Mouse (Mus musculus) midbrain, embryonic 11.5 days (tissue): ENCODE measurements at regions not wholly inside any gene's neighbourhood (a gene's known extent, or its start where the extent isn't known, plus 50 kb on each side); places are given as distances from the start of the nearest gene placed in this dataset.

Experiments used
- ATAC-seq: fragments of 200-750 bp; cut with Nextera tagmentation; 2 replicates; pipeline ENCODE4 v1.8.0; 2017; ENCODE audit warnings: moderate TSS enrichment, moderate library complexity; ENCODE audit not compliant: low FRiP score
- DNase-seq: peaks from one replicate; pipeline ENCODE4 v3.0.0; 2015; ENCODE audit warnings: low spot score; ENCODE audit errors: missing footprints
- H3K27ac ChIP-seq: fragments of 300-500 bp; sonication (generic); 2 replicates; pipeline ENCODE4 v1.5.1; 2014; ENCODE audit warnings: low read depth, low read length
- H3K27me3 ChIP-seq: fragments of 300-500 bp; sonication (generic); 2 replicates; pipeline ENCODE4 v1.6.1; 2014; ENCODE audit warnings: mild to moderate bottlenecking, low read length, moderate library complexity, mixed read lengths; ENCODE audit not compliant: control insufficient read depth, insufficient read depth
- H3K36me3 ChIP-seq: fragments of 300-500 bp; sonication (generic); 2 replicates; pipeline ENCODE4 v1.6.1; 2014; ENCODE audit warnings: mild to moderate bottlenecking, low read length, moderate library complexity, mixed read lengths; ENCODE audit not compliant: control insufficient read depth, insufficient read depth
- H3K4me1 ChIP-seq: fragments of 300-500 bp; sonication (generic); 2 replicates; pipeline ENCODE4 v1.6.1; 2014; ENCODE audit warnings: low read length; ENCODE audit not compliant: control insufficient read depth, insufficient read depth
- H3K4me2 ChIP-seq: fragments of 300-500 bp; sonication (generic); 2 replicates; pipeline ENCODE4 v1.6.1; 2014; ENCODE audit warnings: mild to moderate bottlenecking, moderate library complexity
- H3K4me3 ChIP-seq: fragments of 300-500 bp; sonication (generic); 2 replicates; pipeline ENCODE4 v1.5.1; 2014; ENCODE audit warnings: low read depth, low read length
- H3K9ac ChIP-seq: fragments of 300-500 bp; sonication (generic); 2 replicates; pipeline ENCODE4 v1.6.1; 2014; ENCODE audit warnings: low read length
- H3K9me3 ChIP-seq: fragments of 300-500 bp; sonication (generic); 2 replicates; pipeline ENCODE4 v1.6.1; 2016; ENCODE audit warnings: low read length; ENCODE audit not compliant: control insufficient read depth
- WGBS: fragments of 180-500 bp; shearing (Covaris S2); extraction: QIAGEN DNeasy Blood & Tissue Kit; methylation state at CpG from one replicate; pipeline ENCODE4 v1.1.7; 2014; 5-methylcytosine and 5-hydroxymethylcytosine counted together

DNA sequence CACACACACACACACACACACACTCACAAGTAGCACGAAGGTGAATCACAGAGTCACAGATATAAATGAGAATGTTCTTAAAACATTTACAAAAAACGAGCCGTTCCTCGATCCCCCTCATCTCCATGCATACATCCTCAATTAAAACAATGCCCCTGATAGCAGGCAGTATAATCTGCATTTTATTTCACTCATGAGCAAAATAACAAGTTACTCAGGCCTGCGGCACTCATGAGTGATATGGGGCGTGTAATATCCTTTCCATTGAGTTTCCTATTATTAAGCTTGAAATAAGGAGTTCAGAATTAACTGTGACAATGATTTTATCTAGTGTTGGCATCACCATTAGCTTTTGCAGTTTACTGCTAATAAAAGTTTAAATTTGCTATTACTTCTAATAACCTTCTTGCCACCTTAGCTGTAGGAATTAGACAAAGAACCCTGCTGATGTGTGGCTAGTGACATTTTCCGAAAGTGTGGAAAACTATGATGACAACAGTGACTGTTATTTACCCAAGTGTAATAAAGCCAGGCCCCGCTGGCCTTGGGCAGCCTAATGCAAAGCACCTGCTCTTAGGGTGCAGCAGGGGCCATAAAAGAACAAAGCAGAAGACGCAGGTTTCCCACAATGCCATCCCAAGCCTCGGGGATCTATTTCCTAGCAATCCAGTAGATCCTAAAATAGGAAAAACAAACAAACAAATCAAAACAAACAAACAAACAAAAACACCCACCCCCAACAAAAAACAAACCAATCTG is 592.0 kb downstream of the Ttll7 start:
- peaks cover 8% of the 10 kb centered on the region; the same call in 1 of the 2 replicates for H3K4me1 ChIP-seq
- H3K9ac ChIP-seq = no peak overlapping the region
- no peak overlapping the region for H3K4me2 ChIP-seq
- H3K27ac ChIP-seq = no peak overlapping the region
- WGBS = 78% methylated on average over 10 of the region's 10 CpGs
- no peak for ATAC-seq
- H3K27me3 ChIP-seq = no peaks in the 10 kb centered on the region
- no peaks in the 10 kb centered on the region for H3K9me3 ChIP-seq
- H3K4me3 ChIP-seq = no peak overlapping the region
- H3K36me3 ChIP-seq = no peaks in the 10 kb centered on the region
- no peak for DNase-seq

GRCm38 (mm10) chr3:147445066-147445844 is 593.1 kb downstream of the Ttll7 start:
- H3K9ac ChIP-seq = no peak overlapping the region
- H3K4me1 ChIP-seq = peaks cover 8% of the 10 kb centered on the region; the same call in 1 of the 2 replicates
- no peak overlapping the region for H3K27ac ChIP-seq
- no peaks in the 10 kb centered on the region for H3K27me3 ChIP-seq
- no peaks in the 10 kb centered on the region for H3K9me3 ChIP-seq
- ATAC-seq = no peak
- no peak overlapping the region for H3K4me2 ChIP-seq
- WGBS = 94% methylated on average over 5 of the region's 5 CpGs
- no peak overlapping the region for H3K4me3 ChIP-seq
- no peak for DNase-seq
- H3K36me3 ChIP-seq = no peaks in the 10 kb centered on the region

- Histone ChIP-seq H3K9ac (no peak overlapping the region), H3K27ac (no peak overlapping the region), H3K4me1 (peaks cover 8% of the 10 kb centered on the region; the same call in 1 of the 2 replicates), H3K27me3 (no peaks in the 10 kb centered on the region), H3K4me3 (no peak overlapping the region), H3K9me3 (no peaks in the 10 kb centered on the region), H3K36me3 (no peaks in the 10 kb centered on the region), H3K4me2 (no peak overlapping the region)
- DNase-seq (no peak), ATAC-seq (no peak)
- WGBS = 81% methylated on average over 8 of the region's 8 CpGs
These were observed 593.7 kb downstream of the Ttll7 start for GRCm38 (mm10) chr3:147445884-147446283.

- 80% methylated on average over 4 of the region's 4 CpGs for WGBS
- no peak for DNase-seq
- no peak overlapping the region for H3K4me2 ChIP-seq
These were observed 600.0 kb downstream of the Ttll7 start for GRCm38 (mm10) chr3:147452176-147452575.

DNA sequence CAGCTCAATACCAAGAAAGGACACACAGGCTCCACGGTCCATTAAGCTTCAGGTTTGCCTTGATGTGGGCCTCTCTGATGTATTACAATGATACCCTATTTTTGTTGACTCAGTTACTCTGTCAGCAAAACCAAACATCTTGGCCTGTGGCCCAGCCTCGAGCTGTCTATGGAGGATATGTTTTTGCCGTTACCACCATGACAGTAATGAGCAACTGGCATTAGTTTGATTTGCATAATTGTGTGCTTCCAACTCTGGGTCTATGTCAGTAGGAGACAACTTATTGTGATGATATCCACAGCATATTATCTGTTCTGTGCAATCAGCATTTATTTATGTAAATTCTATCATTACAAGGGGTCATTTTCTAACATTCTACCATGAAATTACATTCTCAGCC is 603.2 kb downstream of the Ttll7 start:
- ATAC-seq = no peak
- 88% methylated on average over 3 of the region's 3 CpGs for WGBS
- H3K9ac ChIP-seq = no peak overlapping the region
- H3K27me3 ChIP-seq = no peaks in the 10 kb centered on the region
- no peak overlapping the region for H3K27ac ChIP-seq
- H3K4me1 ChIP-seq = peaks cover 2% of the 10 kb centered on the region; the same call in 1 of the 2 replicates
- no peaks in the 10 kb centered on the region for H3K36me3 ChIP-seq
- no peak for DNase-seq
- no peak overlapping the region for H3K4me3 ChIP-seq
- no peak overlapping the region for H3K4me2 ChIP-seq
- no peaks in the 10 kb centered on the region for H3K9me3 ChIP-seq

More at GRCm38 (mm10) chr3:147452176-147452575, 600.0 kb downstream of the Ttll7 start:
- Histone ChIP-seq H3K9me3 (no peaks in the 10 kb centered on the region), H3K9ac (no peak overlapping the region), H3K4me1 (no peaks in the 10 kb centered on the region), H3K27me3 (no peaks in the 10 kb centered on the region), H3K36me3 (no peaks in the 10 kb centered on the region), H3K27ac (no peak overlapping the region), H3K4me3 (no peak overlapping the region)
- ATAC-seq = no peak

DNA sequence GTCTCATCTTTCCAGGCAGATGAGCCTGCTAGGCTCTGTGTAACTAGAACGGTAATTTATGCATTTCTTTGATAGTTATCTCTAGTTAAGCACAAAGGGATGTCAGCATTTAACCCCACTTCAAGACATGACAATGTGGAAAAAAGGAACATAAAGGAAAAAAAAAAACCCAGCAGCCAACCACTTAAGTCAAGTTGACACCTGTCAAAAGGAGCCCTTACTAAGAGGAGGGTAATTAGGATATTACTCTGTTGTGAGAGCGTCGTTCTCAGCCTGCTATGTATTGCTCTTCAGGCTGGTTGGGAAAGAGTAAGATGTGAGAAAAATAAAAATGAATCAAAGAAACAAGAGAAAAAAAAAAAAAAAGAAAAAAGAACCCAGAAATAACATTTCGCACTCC is 604.1 kb downstream of the Ttll7 start:
- Histone ChIP-seq H3K4me1 (peaks cover 2% of the 10 kb centered on the region; the same call in 1 of the 2 replicates), H3K9me3 (no peaks in the 10 kb centered on the region), H3K27me3 (no peaks in the 10 kb centered on the region), H3K4me3 (no peak overlapping the region), H3K4me2 (no peak overlapping the region), H3K27ac (no peak overlapping the region), H3K9ac (no peak overlapping the region), H3K36me3 (no peaks in the 10 kb centered on the region)
- WGBS = 68% methylated on average over 4 of the region's 4 CpGs
- no peak for DNase-seq
- ATAC-seq = no peak

GRCm38 (mm10) chr3:147458115-147458514 is 605.9 kb downstream of the Ttll7 start:
- H3K4me3 ChIP-seq = no peak overlapping the region
- no peaks in the 10 kb centered on the region for H3K36me3 ChIP-seq
- 38% methylated on average over 4 of the region's 4 CpGs for WGBS
- DNase-seq = no peak
- no peak overlapping the region for H3K4me2 ChIP-seq
- no peak overlapping the region for H3K27ac ChIP-seq
- no peak overlapping the region for H3K9ac ChIP-seq
- H3K4me1 ChIP-seq = peaks cover 2% of the 10 kb centered on the region; the same call in 1 of the 2 replicates
- no peaks in the 10 kb centered on the region for H3K9me3 ChIP-seq
- H3K27me3 ChIP-seq = no peaks in the 10 kb centered on the region
- ATAC-seq = no peak

- Histone ChIP-seq H3K36me3 (no peaks in the 10 kb centered on the region), H3K27me3 (no peaks in the 10 kb centered on the region), H3K4me2 (no peak overlapping the region), H3K4me3 (no peak overlapping the region), H3K9ac (no peak overlapping the region), H3K27ac (no peak overlapping the region), H3K4me1 (no peaks in the 10 kb centered on the region), H3K9me3 (no peaks in the 10 kb centered on the region)
- DNase-seq (no peak), ATAC-seq (no peak)
- WGBS = 82% methylated on average over 1 of the region's 1 CpGs
These were observed 627.7 kb downstream of the Ttll7 start for GRCm38 (mm10) chr3:147479890-147480289.
